Mouse (Mus musculus) monocyte, adult 59 days (primary cell): Measurements from ENCODE around the gene Alg12. TPM values are rescaled to one million over a fixed set of nuclear protein-coding genes. Genes with fewer than 3 reads are reported as not detected.

Experiments used
- total RNA-seq, 2 experiments: library from RNA; stranded (reverse); gene quantifications; one replicate each; pipeline ENCODE4 v1.2.4; 2023

Alg12 gene
- 10 to 100 TPM; 12.7 to 14.6 TPM for total RNA-seq

DNA sequence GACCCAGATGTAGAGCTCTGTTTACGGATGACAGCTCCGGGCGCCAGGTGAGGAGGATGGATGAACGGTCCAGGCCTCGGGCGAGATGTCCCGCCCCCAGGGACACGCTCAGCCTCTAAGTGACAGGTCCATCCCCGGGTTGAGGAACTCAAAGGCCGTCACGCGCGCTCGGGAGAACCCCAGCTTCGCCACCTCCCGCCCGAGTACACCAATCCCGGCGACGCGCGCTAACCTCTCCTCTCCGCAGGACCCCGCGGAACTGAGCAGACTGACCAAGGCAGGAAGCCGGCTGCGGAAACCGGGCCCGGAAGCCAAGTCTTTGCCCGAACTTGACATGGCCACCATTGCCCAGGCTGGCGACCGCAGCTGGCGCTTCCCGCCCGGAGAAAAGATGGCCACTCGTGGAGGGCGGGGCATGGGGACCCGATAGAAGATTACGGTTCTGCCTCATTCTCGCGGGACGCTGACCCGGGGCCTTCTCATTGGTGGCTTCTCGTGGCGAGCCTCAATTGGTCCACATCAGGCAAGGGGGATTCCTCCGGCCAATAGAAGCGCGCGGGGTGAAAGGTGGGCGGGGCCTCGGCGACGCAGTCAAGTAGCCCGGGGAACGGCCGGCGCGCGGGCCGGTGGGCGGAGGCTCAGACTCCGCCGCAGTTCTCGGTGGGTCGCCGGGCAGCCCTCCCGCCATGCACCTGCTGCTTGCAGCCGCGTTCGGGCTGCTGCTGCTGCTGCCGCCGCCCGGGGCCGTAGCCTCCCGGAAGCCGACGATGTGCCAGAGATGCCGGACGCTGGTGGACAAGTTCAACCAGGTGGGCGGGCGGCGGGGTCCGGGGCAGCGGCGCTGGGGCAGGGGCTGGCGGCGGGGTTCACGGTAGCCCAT lies at the start of gene Alg12, which contains the start of gene Creld2:
Alg12 (minus strand) TSS at position 293 of the 880 bp plus-strand sequence.
Creld2 (plus strand) TSS at position 621 of the 880 bp plus-strand sequence.

GRCm38 (mm10) chr15:88861772-88862622 lies 42.9 kb upstream of the Alg12 start, which contains the start of gene Pim3:
TSS of gene Pim3 (plus strand) at chr15:88862186.

Other genes with a start within 250 kb of the Alg12 start
- not detected for gene Zdhhc25, start 219.0 kb downstream of the Alg12 start, total RNA-seq
- 10 to 100 TPM; 83.5 to 99.5 TPM for gene Brd1, start 85.1 kb downstream of the Alg12 start, total RNA-seq
- 10 to 100 TPM; 22.1 to 24.0 TPM for gene Zbed4, start 67.7 kb downstream of the Alg12 start, total RNA-seq
- 10 to 100 TPM; 31.0 to 34.3 TPM for gene Creld2, start 328 bp upstream of the Alg12 start, total RNA-seq
- 100 to 1,000 TPM; 159 to 173 TPM for gene Pim3, start 42.9 kb upstream of the Alg12 start, total RNA-seq
- not detected for gene Ttll8, start 135.1 kb upstream of the Alg12 start, total RNA-seq
- gene Mlc1, start 159.7 kb upstream of the Alg12 start, total RNA-seq = not detected
- not detected for gene Mov10l1, start 163.6 kb upstream of the Alg12 start, total RNA-seq
- gene Panx2, start 240.4 kb upstream of the Alg12 start, total RNA-seq = not detected